Mouse (Mus musculus) C2C12 (cell line): ENCODE results near the gene Smyd1.

Experiments
- CTCF ChIP-seq: IDR thresholded peaks from one replicate; pipeline ENCODE4 v1.5.1; 2011; ENCODE audit not compliant: control insufficient read depth, insufficient read depth, insufficient read length
- MAX ChIP-seq: IDR thresholded peaks from one replicate; pipeline ENCODE4 v1.6.1; 2011; ENCODE audit warnings: mild to moderate bottlenecking, control low read depth
- USF1 ChIP-seq: IDR thresholded peaks from one replicate; pipeline ENCODE4 v1.6.1; 2011; ENCODE audit warnings: low read depth, mild to moderate bottlenecking, control low read depth, moderate library complexity

DNA sequence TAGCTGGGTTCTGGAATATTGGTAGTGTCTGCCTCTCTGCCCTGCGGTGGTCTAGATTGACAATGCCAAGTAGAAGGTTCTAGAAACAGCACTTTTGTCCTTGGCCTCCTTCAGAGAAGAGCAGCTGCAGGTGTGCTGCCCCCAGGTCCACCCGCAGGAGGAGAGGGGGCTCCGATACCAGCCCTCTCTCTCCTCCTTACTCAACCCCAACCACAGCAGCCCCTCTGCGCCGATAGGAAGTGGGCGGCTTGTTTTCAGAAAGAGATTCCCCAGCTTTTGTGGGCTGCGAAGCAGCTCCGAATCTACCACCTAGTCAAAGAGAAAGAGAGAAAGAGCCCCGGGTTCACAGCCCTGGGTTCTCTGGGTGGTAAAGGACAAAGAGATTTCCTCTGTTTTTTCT, 19.1 kb upstream of the Smyd1 start:
- no peak for TF ChIP-seq CTCF
- TF ChIP-seq MAX = no peak
- TF ChIP-seq USF1 = no peak
